Mouse (Mus musculus) heart, postnatal 0 days (tissue): ENCODE data around the gene Rrp8.

Experiments
- CTCF ChIP-seq: IDR thresholded peaks from 2 replicates; pipeline ENCODE4 v1.5.1; 2016; ENCODE audit warnings: antibody characterized with exemption, control low read depth, low read depth
- EP300 ChIP-seq: IDR thresholded peaks from 2 replicates; pipeline ENCODE4 v1.6.1; 2016; ENCODE audit warnings: antibody characterized with exemption, low read depth

DNA sequence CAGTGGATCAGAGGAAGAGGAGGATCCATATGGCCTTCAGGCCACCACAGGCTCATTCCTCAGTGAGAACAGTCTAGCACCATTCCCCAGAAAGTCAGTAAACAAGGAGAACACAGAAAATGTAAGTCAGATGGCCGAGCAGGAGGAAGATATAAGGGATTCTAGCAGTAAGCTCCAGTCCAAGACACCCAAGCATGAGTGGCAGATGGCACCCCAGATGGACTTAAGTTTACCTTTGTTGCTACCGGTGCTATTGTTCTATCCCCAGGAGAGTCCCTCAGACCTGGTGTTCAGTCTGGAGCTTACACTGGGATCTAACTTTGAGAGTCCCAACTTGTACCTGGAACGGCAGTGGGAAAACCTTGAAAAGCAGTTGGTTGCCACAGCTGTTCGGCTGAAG, 33.4 kb downstream of the Rrp8 start:
- no peak for TF ChIP-seq CTCF
- no peak for TF ChIP-seq EP300
